Mouse (Mus musculus) cortical plate, adult 2 months (tissue): ENCODE results near the gene Lcn6.

Source experiments
- CTCF ChIP-seq: fragments of 200-500 bp; IDR thresholded peaks from 2 replicates; pipeline ENCODE4 v1.5.1; 2011; ENCODE audit warnings: mild to moderate bottlenecking, control low read depth, low read length; ENCODE audit not compliant: insufficient read depth; ENCODE audit errors: extremely low read depth
- POLR2A ChIP-seq: fragments of 200-500 bp; IDR thresholded peaks from 2 replicates; pipeline ENCODE4 v1.6.1; 2011; ENCODE audit warnings: mild to moderate bottlenecking, low read length, control low read depth; ENCODE audit not compliant: insufficient read depth; ENCODE audit errors: extremely low read depth

DNA sequence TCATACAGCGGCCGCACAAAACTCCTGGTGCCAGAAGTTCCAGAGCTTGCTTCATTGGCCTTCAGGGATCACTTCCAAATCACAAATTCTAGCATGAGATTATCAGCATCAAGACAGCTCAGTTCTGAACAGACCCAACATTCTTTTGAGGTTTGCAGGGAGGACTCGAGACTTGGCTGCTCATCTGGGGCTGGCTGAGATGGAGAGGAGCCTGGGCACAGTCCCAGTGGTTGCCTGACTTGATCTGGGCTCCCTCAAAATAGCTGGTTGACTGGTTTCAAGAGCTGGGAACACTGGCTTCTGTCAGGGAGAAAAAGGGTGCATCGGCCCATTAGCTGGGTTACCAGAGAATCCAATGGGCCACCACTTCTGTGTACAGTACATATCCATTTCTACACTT is 19.9 kb upstream of the Lcn6 start:
- TF ChIP-seq POLR2A (no peak), CTCF (no peak)
